Mouse (Mus musculus) embryonic facial prominence, embryonic 14.5 days (tissue): ENCODE results near the gene Shisal2b. TPM values are rescaled to one million over a fixed set of nuclear protein-coding genes. Genes with fewer than 3 reads are reported as not detected.
A peak's percentile ranks its signal among the peaks of the same experiment; 100 is the strongest.

ENCODE experiments used
- ATAC-seq: fragments of 200-750 bp; cut with Nextera tagmentation; 2 replicates; pipeline ENCODE4 v1.8.0; 2017; ENCODE audit warnings: low read depth, moderate number of reproducible peaks, moderate TSS enrichment
- DNase-seq: peaks from one replicate; pipeline ENCODE4 v3.0.0-alpha.2; 2015; ENCODE audit warnings: low spot score
- H3K27ac ChIP-seq: fragments of 300-500 bp; sonication (generic); replicated peaks from 2 replicates; pipeline ENCODE4 v1.5.1; 2014; ENCODE audit warnings: low read depth, mild to moderate bottlenecking, low read length, moderate library complexity
- H3K27me3 ChIP-seq: fragments of 300-500 bp; sonication (generic); replicated peaks from 2 replicates; pipeline ENCODE4 v1.6.1; 2014; ENCODE audit warnings: low read length; ENCODE audit not compliant: control insufficient read depth, insufficient read depth
- H3K36me3 ChIP-seq: fragments of 300-500 bp; sonication (generic); 2 replicates; pipeline ENCODE4 v1.6.1; 2014; ENCODE audit warnings: low read length, mixed read lengths; ENCODE audit not compliant: control insufficient read depth, insufficient read depth
- H3K4me1 ChIP-seq: fragments of 300-500 bp; sonication (generic); 2 replicates; pipeline ENCODE4 v1.6.1; 2014; ENCODE audit warnings: antibody characterized with exemption, low read length; ENCODE audit not compliant: control insufficient read depth, insufficient read depth
- H3K4me2 ChIP-seq: fragments of 300-500 bp; sonication (generic); 2 replicates; pipeline ENCODE4 v1.6.1; 2014; ENCODE audit warnings: low read depth, mild to moderate bottlenecking, low read length, moderate library complexity, mixed read lengths
- H3K4me3 ChIP-seq: fragments of 300-500 bp; sonication (generic); 2 replicates; pipeline ENCODE4 v1.5.1; 2014; ENCODE audit warnings: low read depth, mild to moderate bottlenecking, low read length
- H3K9ac ChIP-seq: fragments of 300-500 bp; sonication (generic); 2 replicates; pipeline ENCODE4 v1.6.1; 2014; ENCODE audit warnings: low read depth, mild to moderate bottlenecking, low read length, moderate library complexity, mixed read lengths
- H3K9me3 ChIP-seq: fragments of 300-500 bp; sonication (generic); 2 replicates; pipeline ENCODE4 v1.6.1; 2016; ENCODE audit warnings: low read length; ENCODE audit not compliant: control insufficient read depth
- WGBS: fragments of 180-500 bp; shearing (Covaris S2); extraction: QIAGEN DNeasy Blood & Tissue Kit; methylation state at CpG from one replicate; pipeline ENCODE4 v1.1.7; 2014; 5-methylcytosine and 5-hydroxymethylcytosine counted together
- polyA plus RNA-seq: library from polyadenylated mRNA; unstranded; fragments of >200 nt; fragmentation: Nextera tagmentation; extraction: Ambion mirVana; gene quantifications from 2 replicates; pipeline ENCODE4 v1.2.1, GENCODE M21; 2014

The Shisal2b gene
- polyA plus RNA-seq, 1 experiment from 2014 or later: 0.75 TPM

DNA sequence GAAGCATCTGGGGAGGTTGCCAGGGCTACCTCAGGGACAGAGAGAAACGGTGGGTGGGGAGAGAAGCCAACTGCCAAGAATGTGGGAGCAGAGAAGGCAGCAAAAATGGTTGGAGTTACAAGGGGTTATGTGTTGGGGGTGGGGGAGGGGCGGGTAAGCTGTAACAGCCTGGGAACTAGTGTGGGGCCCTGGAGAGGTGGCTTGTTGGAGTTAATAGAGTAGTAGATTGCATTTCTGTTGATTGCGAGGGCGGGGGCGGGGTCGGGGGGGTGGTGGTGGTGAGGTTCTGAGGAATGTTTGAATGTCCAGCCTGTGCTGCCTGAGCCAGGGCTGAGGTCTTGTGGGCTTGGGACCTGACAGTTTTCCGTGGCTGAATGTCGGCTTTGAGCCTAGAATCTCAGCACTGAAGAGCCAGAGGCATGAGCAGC lies 41.3 kb downstream of the Shisal2b start:
- peak; percentile 75 for ATAC-seq
- Histone ChIP-seq H3K9me3 (peaks cover 5% of the 10 kb centered on the region; the same call in 1 of the 2 replicates), H3K4me1 (peaks cover 21% of the 10 kb centered on the region), H3K9ac (no peak overlapping the region), H3K4me2 (peak overlapping the region; percentile 37), H3K27me3 (no peaks in the 10 kb centered on the region), H3K36me3 (peaks cover 6% of the 10 kb centered on the region), H3K27ac (peak overlapping the region; percentile 52; the same call in 1 of the 2 replicates), H3K4me3 (no peak overlapping the region)
- WGBS: 22% methylated on average over 7 of the region's 8 CpGs
- DNase-seq: peak; percentile 57

GRCm38 (mm10) chr13:104821908-104822307 lies 41.8 kb downstream of the Shisal2b start:
- WGBS: 82% methylated on average over 1 of the region's 1 CpGs
- H3K4me3 ChIP-seq: no peak overlapping the region
- peaks cover 21% of the 10 kb centered on the region for H3K4me1 ChIP-seq
- no peak for ATAC-seq
- DNase-seq: no peak
- H3K9me3 ChIP-seq: peaks cover under 1% of the 10 kb centered on the region; the same call in 1 of the 2 replicates
- peak overlapping the region; percentile 37; the same call in 1 of the 2 replicates for H3K4me2 ChIP-seq
- no peak overlapping the region for H3K9ac ChIP-seq
- 0 out of 2 replicates have a peak overlapping the region, but pooled peaks have one; percentile 52 for H3K27ac ChIP-seq
- H3K36me3 ChIP-seq: peaks cover 1% of the 10 kb centered on the region
- no peaks in the 10 kb centered on the region for H3K27me3 ChIP-seq

DNA sequence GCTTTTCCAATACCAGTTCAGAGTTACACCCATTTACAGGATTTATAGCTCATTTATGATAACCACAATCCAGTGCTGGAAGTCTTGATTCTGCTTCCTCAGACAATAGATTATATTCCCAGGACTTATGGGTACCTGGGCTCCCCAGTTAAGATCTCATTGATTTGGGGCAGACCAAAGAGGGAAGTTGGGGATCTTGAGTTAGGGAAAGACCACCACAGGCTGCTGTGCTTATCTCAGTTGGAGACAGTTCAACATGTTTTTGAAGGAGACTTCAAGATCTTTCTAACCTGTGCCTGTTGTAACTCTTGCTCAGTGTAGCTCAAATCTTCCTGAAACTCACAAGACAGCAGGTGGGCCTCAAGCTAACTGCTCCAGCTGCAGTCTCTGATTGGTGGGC lies 42.5 kb downstream of the Shisal2b start:
- Histone ChIP-seq H3K36me3 (no peaks in the 10 kb centered on the region), H3K9ac (no peak overlapping the region), H3K27me3 (no peaks in the 10 kb centered on the region), H3K27ac (no peak overlapping the region), H3K4me2 (no peak overlapping the region), H3K4me1 (peaks cover 21% of the 10 kb centered on the region), H3K9me3 (no peaks in the 10 kb centered on the region), H3K4me3 (no peak overlapping the region)
- DNase-seq: no peak
- no peak for ATAC-seq

DNA sequence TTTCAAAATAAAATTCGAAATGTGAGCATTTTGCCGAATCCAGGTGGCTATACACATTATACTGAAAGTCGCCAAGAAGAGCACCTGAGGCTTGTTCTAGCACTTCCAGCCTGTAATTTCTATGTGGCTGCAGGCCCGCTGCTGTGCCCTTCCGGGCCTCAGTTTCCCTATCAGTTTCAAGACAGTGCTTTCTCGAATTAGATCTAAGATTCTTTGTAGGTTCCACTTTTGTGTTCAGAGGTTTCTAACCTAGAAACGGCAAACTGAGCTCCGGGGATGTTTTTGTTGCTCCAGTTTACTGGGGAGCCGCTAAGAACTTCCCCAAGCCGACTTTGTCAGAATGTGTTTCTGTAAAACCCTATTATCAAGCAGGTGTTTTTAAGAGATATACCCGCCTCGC lies 46.0 kb downstream of the Shisal2b start:
- Histone ChIP-seq H3K27ac (no peak overlapping the region), H3K4me1 (peaks cover 25% of the 10 kb centered on the region), H3K9me3 (no peaks in the 10 kb centered on the region), H3K9ac (peak overlapping the region; percentile 81), H3K27me3 (no peaks in the 10 kb centered on the region), H3K4me3 (peak overlapping the region; percentile 66), H3K36me3 (no peaks in the 10 kb centered on the region), H3K4me2 (peak overlapping the region; percentile 65)
- DNase-seq (no peak), ATAC-seq (no peak)
- 45% methylated on average over 12 of the region's 12 CpGs for WGBS

GRCm38 (mm10) chr13:104816635-104817571 lies 46.8 kb downstream of the Shisal2b start, which contains the start of gene Cwc27:
TSS of gene Cwc27 (minus strand) at chr13:104817142.
- no peaks in the 10 kb centered on the region for H3K9me3 ChIP-seq
- peak within 1 kb of the TSS; percentile 80 for H3K27ac ChIP-seq
- H3K4me3 ChIP-seq: peak within 1 kb of the TSS; percentile 66
- peak within 1 kb of the TSS; percentile 65 for H3K4me2 ChIP-seq
- H3K36me3 ChIP-seq: no peaks in the 10 kb centered on the region
- H3K27me3 ChIP-seq: no peaks in the 10 kb centered on the region
- peaks cover 17% of the 10 kb centered on the region for H3K4me1 ChIP-seq
- WGBS: under 1% methylated on average over 50 of the region's 50 CpGs
- peak within 1 kb of the TSS; percentile 81 for H3K9ac ChIP-seq
- ATAC-seq (peak; percentile 97), DNase-seq (peak; percentile 86)

DNA sequence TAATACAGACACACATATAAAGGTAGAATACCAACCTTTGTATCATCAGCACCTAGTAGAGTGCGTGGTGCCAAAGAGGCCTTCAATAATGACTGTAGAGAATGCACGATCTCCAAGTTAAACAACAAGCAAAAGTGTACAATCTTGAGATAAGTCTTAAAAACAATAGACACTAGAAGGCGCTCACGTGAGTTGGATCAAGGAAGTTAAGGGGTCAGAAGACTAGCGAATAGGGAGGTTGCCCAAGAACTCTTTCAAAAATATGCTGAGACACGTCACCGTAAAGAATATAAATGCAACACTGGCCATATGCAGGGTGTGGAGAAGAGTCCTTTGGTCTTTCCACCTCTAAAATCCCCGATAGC lies 47.4 kb downstream of the Shisal2b start:
- Histone ChIP-seq H3K27me3 (no peaks in the 10 kb centered on the region), H3K9me3 (no peaks in the 10 kb centered on the region), H3K4me1 (peaks cover 16% of the 10 kb centered on the region), H3K9ac (peak overlapping the region; percentile 81), H3K36me3 (no peaks in the 10 kb centered on the region), H3K4me3 (peak overlapping the region; percentile 66), H3K4me2 (peak overlapping the region; percentile 65), H3K27ac (peak overlapping the region; percentile 80)
- WGBS: 10% methylated on average over 8 of the region's 8 CpGs
- DNase-seq: peak; percentile 70
- ATAC-seq: no peak

DNA sequence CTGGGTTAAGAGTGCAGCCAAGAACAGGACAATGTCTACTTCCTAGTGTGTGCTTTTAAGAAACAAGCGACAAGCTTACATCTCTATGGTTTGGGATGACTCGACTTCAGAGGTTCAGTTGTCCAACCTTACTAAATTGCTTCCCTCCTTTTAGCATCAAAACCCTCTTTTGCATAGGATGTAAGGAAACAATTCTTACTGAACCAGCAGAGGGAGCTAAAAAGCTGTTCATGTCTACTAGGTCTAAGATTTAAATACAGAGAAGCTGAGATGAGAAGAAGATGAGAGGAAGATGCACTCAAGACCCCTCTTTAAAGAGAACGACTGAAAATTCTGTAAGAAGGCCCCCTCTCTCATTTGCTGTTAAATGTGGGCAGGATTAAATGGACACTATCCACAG lies 58.0 kb downstream of the Shisal2b start:
- Histone ChIP-seq H3K27ac (no peak overlapping the region), H3K9ac (no peak overlapping the region), H3K4me3 (no peak overlapping the region), H3K27me3 (no peaks in the 10 kb centered on the region), H3K4me2 (no peak overlapping the region), H3K36me3 (peaks cover 50% of the 10 kb centered on the region), H3K9me3 (no peaks in the 10 kb centered on the region), H3K4me1 (no peaks in the 10 kb centered on the region)
- 49% methylated on average over 3 of the region's 3 CpGs for WGBS
- peak; percentile 79 for DNase-seq
- no peak for ATAC-seq

GRCm38 (mm10) chr13:104799566-104800182 lies 64.0 kb downstream of the Shisal2b start:
- peak; percentile 76; the same call in 1 of the 2 replicates for ATAC-seq
- H3K9ac ChIP-seq: no peak overlapping the region
- WGBS: 78% methylated on average over 7 of the region's 7 CpGs

More at GRCm38 (mm10) chr13:104799566-104800182, 64.0 kb downstream of the Shisal2b start:
- H3K4me2 ChIP-seq: no peak overlapping the region
- no peaks in the 10 kb centered on the region for H3K4me1 ChIP-seq
- H3K27me3 ChIP-seq: no peaks in the 10 kb centered on the region
- H3K9me3 ChIP-seq: no peaks in the 10 kb centered on the region
- peaks cover 59% of the 10 kb centered on the region for H3K36me3 ChIP-seq
- no peak overlapping the region for H3K27ac ChIP-seq
- H3K4me3 ChIP-seq: no peak overlapping the region
- DNase-seq: no peak
